Mouse (Mus musculus): ENCODE measurements at regions not wholly inside any gene's neighbourhood (a gene's known extent, or its start where the extent isn't known, plus 50 kb on each side); places are given as distances from the start of the nearest gene placed in this dataset.

DNA sequence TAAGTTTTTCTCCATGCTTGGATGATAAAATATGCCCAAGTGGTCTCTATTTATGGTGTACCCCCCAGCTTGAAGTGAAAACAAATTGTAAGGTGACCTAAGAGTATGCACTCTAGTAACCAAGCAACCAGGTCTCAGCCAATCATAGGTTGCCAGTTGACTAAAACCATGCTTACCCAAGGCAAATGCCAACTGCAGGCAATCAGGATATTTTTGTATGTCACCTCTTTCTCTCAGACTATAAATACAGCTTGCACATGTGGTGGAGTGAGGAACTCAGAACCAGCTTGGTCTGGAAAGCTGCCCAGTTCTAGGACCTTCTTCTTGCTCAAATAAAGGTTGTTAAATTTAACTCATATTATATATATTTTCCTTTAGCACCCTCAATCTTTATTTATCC is 476.0 kb upstream of the Gm26657 start:
- TF ChIP-seq EP300 (optimal IDR thresholded peaks at IDR 0.05) = no peak
- no peak for TF ChIP-seq CTCF (IDR thresholded peaks at IDR 0.05; ENCODE audit: low read depth)

Data from stomach, postnatal 0 days (tissue).